Mouse (Mus musculus) midbrain, embryonic 13.5 days (tissue): ENCODE data around the gene Fam25c. TPM values are rescaled to one million over a fixed set of nuclear protein-coding genes. Genes with fewer than 3 reads are reported as not detected.

Experiments
- ATAC-seq: fragments of 200-750 bp; cut with Nextera tagmentation; 2 replicates; pipeline ENCODE4 v1.8.0; 2017; ENCODE audit warnings: mild to moderate bottlenecking, moderate TSS enrichment, moderate library complexity
- H3K27ac ChIP-seq: fragments of 300-500 bp; sonication (generic); 2 replicates; pipeline ENCODE4 v1.5.1; 2015; ENCODE audit warnings: inconsistent platforms, mild to moderate bottlenecking, moderate library complexity
- H3K27me3 ChIP-seq: fragments of 300-500 bp; sonication (generic); 2 replicates; pipeline ENCODE4 v1.6.1; 2015; ENCODE audit warnings: mild to moderate bottlenecking, inconsistent platforms
- H3K36me3 ChIP-seq: fragments of 300-500 bp; sonication (generic); 2 replicates; pipeline ENCODE4 v1.6.1; 2015; ENCODE audit warnings: mild to moderate bottlenecking, inconsistent platforms
- H3K4me1 ChIP-seq: fragments of 300-500 bp; sonication (generic); replicated peaks from 2 replicates; pipeline ENCODE4 v1.6.1; 2015; ENCODE audit warnings: inconsistent platforms
- H3K4me2 ChIP-seq: fragments of 300-500 bp; sonication (generic); replicated peaks from 2 replicates; pipeline ENCODE4 v1.6.1; 2015; ENCODE audit warnings: moderate library complexity, mild to moderate bottlenecking, inconsistent platforms
- H3K4me3 ChIP-seq: fragments of 300-500 bp; sonication (generic); replicated peaks from 2 replicates; pipeline ENCODE4 v1.5.1; 2015; ENCODE audit warnings: mild to moderate bottlenecking, inconsistent platforms
- H3K9ac ChIP-seq: fragments of 300-500 bp; sonication (generic); replicated peaks from 2 replicates; pipeline ENCODE4 v1.6.1; 2015; ENCODE audit warnings: mild to moderate bottlenecking, inconsistent platforms
- H3K9me3 ChIP-seq: fragments of 300-500 bp; sonication (generic); 2 replicates; pipeline ENCODE4 v1.6.1; 2016; ENCODE audit warnings: mild to moderate bottlenecking, inconsistent platforms
- WGBS: fragments of 180-500 bp; shearing (Covaris S2); methylation state at CpG from one replicate; pipeline ENCODE4 v1.1.7; 2015; 5-methylcytosine and 5-hydroxymethylcytosine counted together
- polyA plus RNA-seq: library from polyadenylated mRNA; unstranded; fragments of >200 nt; fragmentation: Nextera tagmentation; extraction: Ambion mirVana; gene quantifications from 2 replicates; pipeline ENCODE4 v1.2.1, GENCODE M21; 2015

Fam25c gene
- polyA plus RNA-seq, 1 experiment from 2014 or later = not detected

- no peak overlapping the region for H3K4me2 ChIP-seq
- no peaks in the 10 kb centered on the region for H3K4me1 ChIP-seq
- H3K4me3 ChIP-seq = no peak overlapping the region
- no peaks in the 10 kb centered on the region for H3K9me3 ChIP-seq
- 69% methylated on average over 12 of the region's 12 CpGs for WGBS
- no peak overlapping the region for H3K9ac ChIP-seq
- H3K36me3 ChIP-seq = peaks cover 34% of the 10 kb centered on the region
- no peaks in the 10 kb centered on the region for H3K27me3 ChIP-seq
- no peak for ATAC-seq
- no peak overlapping the region for H3K27ac ChIP-seq
Measured at GRCm38 (mm10) chr14:34345771-34346566, 9.3 kb downstream of the Fam25c start.

GRCm38 (mm10) chr14:34344361-34344760 lies 10.9 kb downstream of the Fam25c start:
- Histone ChIP-seq H3K9ac (no peak overlapping the region), H3K27me3 (no peaks in the 10 kb centered on the region), H3K4me2 (no peak overlapping the region), H3K36me3 (peaks cover 46% of the 10 kb centered on the region), H3K4me3 (no peak overlapping the region), H3K4me1 (no peaks in the 10 kb centered on the region), H3K9me3 (no peaks in the 10 kb centered on the region), H3K27ac (no peak overlapping the region)
- WGBS = 91% methylated on average over 5 of the region's 5 CpGs
- no peak for ATAC-seq

GRCm38 (mm10) chr14:34343078-34343477 lies 12.2 kb downstream of the Fam25c start:
- Histone ChIP-seq H3K9me3 (no peaks in the 10 kb centered on the region), H3K4me1 (no peaks in the 10 kb centered on the region), H3K4me2 (no peak overlapping the region), H3K9ac (no peak overlapping the region), H3K36me3 (peaks cover 57% of the 10 kb centered on the region), H3K27ac (no peak overlapping the region), H3K4me3 (no peak overlapping the region), H3K27me3 (no peaks in the 10 kb centered on the region)
- 96% methylated on average over 4 of the region's 4 CpGs for WGBS
- ATAC-seq = no peak

GRCm38 (mm10) chr14:34341993-34342392 lies 13.2 kb downstream of the Fam25c start:
- peaks cover 68% of the 10 kb centered on the region for H3K36me3 ChIP-seq

GRCm38 (mm10) chr14:34339446-34339845 lies 15.8 kb downstream of the Fam25c start:
- H3K4me3 ChIP-seq = no peak overlapping the region
- no peak overlapping the region for H3K4me2 ChIP-seq
- H3K9me3 ChIP-seq = no peaks in the 10 kb centered on the region
- H3K27me3 ChIP-seq = no peaks in the 10 kb centered on the region
- H3K27ac ChIP-seq = no peak overlapping the region
- ATAC-seq = no peak
- H3K4me1 ChIP-seq = no peaks in the 10 kb centered on the region
- 52% methylated on average over 1 of the region's 1 CpGs for WGBS
- no peak overlapping the region for H3K9ac ChIP-seq
- H3K36me3 ChIP-seq = peaks cover 90% of the 10 kb centered on the region

More at GRCm38 (mm10) chr14:34341993-34342392, 13.2 kb downstream of the Fam25c start:
- no peak overlapping the region for H3K4me3 ChIP-seq
- no peak overlapping the region for H3K27ac ChIP-seq
- no peaks in the 10 kb centered on the region for H3K4me1 ChIP-seq
- no peak overlapping the region for H3K4me2 ChIP-seq
- 91% methylated on average over 4 of the region's 4 CpGs for WGBS
- no peak for ATAC-seq
- H3K9me3 ChIP-seq = no peaks in the 10 kb centered on the region
- H3K27me3 ChIP-seq = no peaks in the 10 kb centered on the region
- H3K9ac ChIP-seq = no peak overlapping the region

GRCm38 (mm10) chr14:34332476-34332875 lies 22.8 kb downstream of the Fam25c start:
- WGBS = 87% methylated on average over 5 of the region's 5 CpGs
- Histone ChIP-seq H3K4me3 (no peak overlapping the region), H3K4me2 (no peak overlapping the region), H3K9me3 (no peaks in the 10 kb centered on the region), H3K36me3 (peaks cover 81% of the 10 kb centered on the region), H3K4me1 (no peaks in the 10 kb centered on the region), H3K27ac (no peak overlapping the region), H3K27me3 (no peaks in the 10 kb centered on the region), H3K9ac (no peak overlapping the region)
- ATAC-seq = no peak

- no peak overlapping the region for H3K9ac ChIP-seq
- no peak overlapping the region for H3K27ac ChIP-seq
- no peaks in the 10 kb centered on the region for H3K9me3 ChIP-seq
- H3K4me3 ChIP-seq = no peak overlapping the region
- H3K4me1 ChIP-seq = no peaks in the 10 kb centered on the region
- H3K4me2 ChIP-seq = no peak overlapping the region
- WGBS = 88% methylated on average over 3 of the region's 3 CpGs
- no peaks in the 10 kb centered on the region for H3K27me3 ChIP-seq
- no peak for ATAC-seq
- H3K36me3 ChIP-seq = peaks cover 78% of the 10 kb centered on the region
Measured at GRCm38 (mm10) chr14:34331886-34332285, 23.3 kb downstream of the Fam25c start.

- Histone ChIP-seq H3K36me3 (peaks cover 74% of the 10 kb centered on the region), H3K9me3 (no peaks in the 10 kb centered on the region), H3K27me3 (no peaks in the 10 kb centered on the region), H3K27ac (no peak overlapping the region), H3K4me2 (no peak overlapping the region), H3K4me3 (no peak overlapping the region), H3K9ac (no peak overlapping the region), H3K4me1 (no peaks in the 10 kb centered on the region)
- WGBS = 92% methylated on average over 9 of the region's 9 CpGs
- no peak; the same call in 1 of the 2 replicates for ATAC-seq
Measured at GRCm38 (mm10) chr14:34330657-34331158, 24.5 kb downstream of the Fam25c start.

GRCm38 (mm10) chr14:34327618-34328017 lies 27.6 kb downstream of the Fam25c start:
- 92% methylated on average over 1 of the region's 1 CpGs for WGBS
- ATAC-seq = no peak
- peaks cover 71% of the 10 kb centered on the region for H3K36me3 ChIP-seq

GRCm38 (mm10) chr14:34326606-34327005 lies 28.6 kb downstream of the Fam25c start:
- Histone ChIP-seq H3K27ac (no peak overlapping the region), H3K27me3 (no peaks in the 10 kb centered on the region), H3K4me3 (no peak overlapping the region), H3K9me3 (no peaks in the 10 kb centered on the region), H3K4me2 (no peak overlapping the region), H3K9ac (no peak overlapping the region), H3K36me3 (peaks cover 66% of the 10 kb centered on the region), H3K4me1 (no peaks in the 10 kb centered on the region)
- 96% methylated on average over 3 of the region's 3 CpGs for WGBS
- ATAC-seq = no peak

More at GRCm38 (mm10) chr14:34327618-34328017, 27.6 kb downstream of the Fam25c start:
- no peaks in the 10 kb centered on the region for H3K4me1 ChIP-seq
- H3K4me2 ChIP-seq = no peak overlapping the region
- no peak overlapping the region for H3K27ac ChIP-seq
- no peak overlapping the region for H3K9ac ChIP-seq
- H3K4me3 ChIP-seq = no peak overlapping the region
- H3K9me3 ChIP-seq = no peaks in the 10 kb centered on the region
- no peaks in the 10 kb centered on the region for H3K27me3 ChIP-seq

GRCm38 (mm10) chr14:34323576-34324085 lies 31.6 kb downstream of the Fam25c start:
- Histone ChIP-seq H3K9ac (no peak overlapping the region), H3K27ac (no peak overlapping the region), H3K27me3 (no peaks in the 10 kb centered on the region), H3K9me3 (no peaks in the 10 kb centered on the region), H3K4me2 (no peak overlapping the region), H3K4me3 (no peak overlapping the region), H3K4me1 (no peaks in the 10 kb centered on the region), H3K36me3 (peaks cover 60% of the 10 kb centered on the region)
- no peak for ATAC-seq
- WGBS = 96% methylated on average over 5 of the region's 5 CpGs

GRCm38 (mm10) chr14:34318113-34318512 lies 37.1 kb downstream of the Fam25c start:
- Histone ChIP-seq H3K9ac (no peak overlapping the region), H3K27ac (no peak overlapping the region), H3K4me3 (no peak overlapping the region), H3K27me3 (no peaks in the 10 kb centered on the region), H3K4me2 (no peak overlapping the region), H3K4me1 (peaks cover 20% of the 10 kb centered on the region), H3K9me3 (no peaks in the 10 kb centered on the region), H3K36me3 (peaks cover 31% of the 10 kb centered on the region)
- ATAC-seq = no peak
